Mouse (Mus musculus) cortical plate, adult 2 months (tissue): ENCODE measurements around the gene Stxbp3.

Experiments
- CTCF ChIP-seq: fragments of 200-500 bp; IDR thresholded peaks from 2 replicates; pipeline ENCODE4 v1.5.1; 2011; ENCODE audit warnings: mild to moderate bottlenecking, control low read depth, low read length; ENCODE audit not compliant: insufficient read depth; ENCODE audit errors: extremely low read depth
- POLR2A ChIP-seq: fragments of 200-500 bp; IDR thresholded peaks from 2 replicates; pipeline ENCODE4 v1.6.1; 2011; ENCODE audit warnings: mild to moderate bottlenecking, low read length, control low read depth; ENCODE audit not compliant: insufficient read depth; ENCODE audit errors: extremely low read depth

GRCm38 (mm10) chr3:108863091-108863490, 22.8 kb upstream of the Stxbp3 start:
- TF ChIP-seq CTCF (no peak), POLR2A (no peak)
